Mouse (Mus musculus): ENCODE results near the gene Actr3. TPM values are rescaled to one million over a fixed set of nuclear protein-coding genes. Genes with fewer than 3 reads are reported as not detected.
A peak's percentile ranks its signal among the peaks of the same experiment; 100 is the strongest.
"Not testable (repeated sequence)": the region's sequence is repeated elsewhere in the genome, so short reads cannot be mapped to it uniquely, and the experiment has no call there.

Actr3 gene
- polyA plus RNA-seq, 1 experiment from 2014 or later, result 271 TPM

DNA sequence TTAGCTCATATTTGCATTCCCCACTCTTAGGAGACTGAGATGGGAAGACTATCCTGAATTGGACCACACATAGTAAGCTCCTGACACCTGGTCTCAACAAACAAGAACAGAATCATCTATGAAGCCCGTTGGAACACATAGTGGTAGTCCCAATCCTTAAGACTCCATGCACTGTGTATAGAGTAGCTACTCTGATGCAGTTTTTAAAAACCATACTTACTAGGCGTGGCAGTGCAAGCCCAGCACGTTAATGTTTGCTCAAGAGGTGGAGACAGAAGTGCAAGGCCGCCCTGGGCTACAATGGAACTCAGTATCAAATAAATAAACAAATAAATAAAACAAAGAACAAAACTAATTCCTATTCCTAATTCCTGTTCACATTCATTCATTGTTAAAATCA lies 5.5 kb downstream of the Actr3 start:
- no peaks in the 10 kb centered on the region for H3K36me3 ChIP-seq (ENCODE audit: control insufficient read depth, insufficient read depth, low read length)
- no peak overlapping the region for H3K27ac ChIP-seq (ENCODE audit: low read depth, low read length)
- H3K4me3 ChIP-seq (ENCODE audit: low read depth, low read length), result no peak overlapping the region
- H3K27me3 ChIP-seq (ENCODE audit: control insufficient read depth, insufficient read depth, low read length), result no peaks in the 10 kb centered on the region
- H3K9ac ChIP-seq (ENCODE audit: low read length), result no peak overlapping the region
- DNase-seq (ENCODE audit: low spot score, missing footprints) (no peak), ATAC-seq (ENCODE audit: low FRiP score) (no peak)
- H3K9me3 ChIP-seq (ENCODE audit: control insufficient read depth, low read length), result no peaks in the 10 kb centered on the region
- no peak overlapping the region for H3K4me2 ChIP-seq
- peaks cover 13% of the 10 kb centered on the region for H3K4me1 ChIP-seq (ENCODE audit: control insufficient read depth, insufficient read depth, low read length)
- 94% methylated on average over 4 of the region's 4 CpGs for WGBS

DNA sequence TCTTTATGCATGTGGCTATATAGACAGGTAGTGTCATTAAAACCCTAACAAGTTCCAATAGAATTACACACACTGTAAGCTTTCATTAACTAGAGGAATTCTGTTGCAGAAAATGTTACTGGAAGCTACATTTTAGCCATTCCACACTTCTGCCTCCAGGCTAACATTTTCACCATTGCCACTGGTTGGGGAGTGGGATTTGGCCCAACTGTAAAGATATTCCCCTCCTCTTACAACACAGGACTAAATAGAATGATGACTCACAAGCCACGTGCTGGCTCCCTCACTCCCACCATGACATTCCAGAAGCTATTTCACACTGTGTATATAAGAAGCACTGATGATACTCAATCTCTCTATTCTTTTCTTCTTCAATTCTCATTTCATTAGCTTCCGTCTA lies 7.2 kb downstream of the Actr3 start:
- 70% methylated on average over 2 of the region's 2 CpGs for WGBS

DNA sequence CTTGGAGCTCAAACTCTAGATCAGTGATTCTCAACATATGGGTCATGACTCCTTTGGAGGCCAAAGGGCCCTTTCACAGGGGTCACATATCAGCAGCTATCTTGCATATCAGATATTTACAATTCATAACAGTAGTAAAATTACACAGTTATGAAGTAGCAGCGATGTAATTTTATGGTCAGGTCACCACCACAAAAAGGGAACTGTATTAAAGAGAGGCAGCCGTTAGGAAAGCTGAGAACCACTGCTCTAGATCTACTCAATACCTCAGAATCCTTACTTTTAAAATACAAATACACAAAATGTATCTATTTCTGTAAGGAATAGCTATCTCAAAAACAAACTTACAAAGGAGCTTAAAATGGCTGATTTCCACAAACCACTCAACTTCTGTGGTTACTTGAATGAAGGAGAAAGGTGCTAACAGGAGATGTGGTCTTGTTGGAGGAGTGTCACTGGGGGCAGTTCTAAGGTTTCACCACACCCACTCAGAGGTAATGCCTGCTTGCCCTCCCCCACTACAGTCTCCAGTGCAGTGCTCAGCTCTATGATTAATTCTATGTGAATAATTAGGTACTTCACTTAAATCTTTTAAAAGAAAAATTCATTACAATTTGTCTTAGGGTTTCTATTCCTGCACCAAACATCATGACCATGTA lies 9.0 kb downstream of the Actr3 start:
- DNase-seq (ENCODE audit: low spot score, missing footprints) (peak; percentile 79), ATAC-seq (ENCODE audit: low FRiP score) (no peak)
- Histone ChIP-seq H3K4me2 (no peak overlapping the region), H3K9ac (ENCODE audit: low read length) (no peak overlapping the region), H3K9me3 (ENCODE audit: control insufficient read depth, low read length) (no peaks in the 10 kb centered on the region), H3K4me1 (ENCODE audit: control insufficient read depth, insufficient read depth, low read length) (no peaks in the 10 kb centered on the region), H3K27ac (ENCODE audit: low read depth, low read length) (no peak overlapping the region), H3K27me3 (ENCODE audit: control insufficient read depth, insufficient read depth, low read length) (no peaks in the 10 kb centered on the region), H3K36me3 (ENCODE audit: control insufficient read depth, insufficient read depth, low read length) (no peaks in the 10 kb centered on the region), H3K4me3 (ENCODE audit: low read depth, low read length) (no peak overlapping the region)
- WGBS, result 95% methylated on average over 2 of the region's 2 CpGs

More for the DNA sequence above, 7.2 kb downstream of the Actr3 start:
- DNase-seq (ENCODE audit: low spot score, missing footprints) (peak; percentile 6), ATAC-seq (ENCODE audit: low FRiP score) (no peak)
- Histone ChIP-seq H3K9me3 (ENCODE audit: control insufficient read depth, low read length) (no peaks in the 10 kb centered on the region), H3K4me2 (no peak overlapping the region), H3K4me3 (ENCODE audit: low read depth, low read length) (no peak overlapping the region), H3K27ac (ENCODE audit: low read depth, low read length) (no peak overlapping the region), H3K27me3 (ENCODE audit: control insufficient read depth, insufficient read depth, low read length) (no peaks in the 10 kb centered on the region), H3K36me3 (ENCODE audit: control insufficient read depth, insufficient read depth, low read length) (no peaks in the 10 kb centered on the region), H3K9ac (ENCODE audit: low read length) (no peak overlapping the region), H3K4me1 (ENCODE audit: control insufficient read depth, insufficient read depth, low read length) (peaks cover 7% of the 10 kb centered on the region)

DNA sequence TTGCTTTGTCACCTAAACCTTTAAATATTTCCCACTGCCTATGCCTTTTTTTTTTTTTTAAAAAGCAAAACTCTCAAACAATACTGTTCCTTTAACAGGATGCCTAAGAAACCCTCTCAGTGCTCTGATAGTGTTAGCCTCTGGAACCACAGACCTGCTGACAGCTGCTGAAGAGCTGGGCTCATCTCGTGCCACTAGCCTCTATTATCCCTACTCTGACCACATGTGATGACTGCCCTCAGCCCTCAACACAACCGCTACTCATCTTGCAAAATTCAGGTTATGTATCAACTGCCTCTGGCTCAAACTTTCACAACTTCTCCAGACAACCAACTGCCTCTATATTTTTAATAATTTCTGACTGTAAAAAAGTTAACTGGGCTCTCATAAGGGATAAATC lies 15.6 kb downstream of the Actr3 start:
- H3K4me2 ChIP-seq, result no peak overlapping the region
- no peaks in the 10 kb centered on the region for H3K9me3 ChIP-seq (ENCODE audit: control insufficient read depth, low read length)
- H3K4me1 ChIP-seq (ENCODE audit: control insufficient read depth, insufficient read depth, low read length), result no peaks in the 10 kb centered on the region
- no peak overlapping the region for H3K9ac ChIP-seq (ENCODE audit: low read length)
- peak; percentile 26 for DNase-seq (ENCODE audit: low spot score, missing footprints)
- no peak overlapping the region for H3K4me3 ChIP-seq (ENCODE audit: low read depth, low read length)
- no peak overlapping the region for H3K27ac ChIP-seq (ENCODE audit: low read depth, low read length)
- WGBS, result 74% methylated on average over 2 of the region's 2 CpGs
- H3K36me3 ChIP-seq (ENCODE audit: control insufficient read depth, insufficient read depth, low read length), result no peaks in the 10 kb centered on the region
- no peak for ATAC-seq (ENCODE audit: low FRiP score)
- no peaks in the 10 kb centered on the region for H3K27me3 ChIP-seq (ENCODE audit: control insufficient read depth, insufficient read depth, low read length)

DNA sequence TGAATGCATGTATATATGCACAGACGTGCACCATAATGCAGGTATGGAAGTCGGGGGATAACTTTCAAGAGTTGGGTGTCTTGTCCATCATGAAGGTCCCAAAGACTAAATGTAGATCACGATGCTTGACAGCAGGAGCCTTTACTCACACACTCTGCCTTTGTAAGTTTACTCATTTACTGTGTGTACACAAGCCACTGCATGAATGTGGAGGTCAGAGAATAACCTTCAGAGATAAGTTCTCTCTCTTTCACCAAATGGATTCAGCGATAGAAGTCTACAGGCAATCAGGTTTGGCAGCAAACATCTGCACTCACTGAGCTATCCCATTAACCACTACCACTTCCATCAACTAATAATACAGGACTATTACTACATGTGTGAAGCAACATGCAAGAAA lies 16.8 kb downstream of the Actr3 start:
- Histone ChIP-seq H3K27ac (ENCODE audit: low read depth, low read length) (no peak overlapping the region), H3K9ac (ENCODE audit: low read length) (no peak overlapping the region), H3K27me3 (ENCODE audit: control insufficient read depth, insufficient read depth, low read length) (no peaks in the 10 kb centered on the region), H3K4me1 (ENCODE audit: control insufficient read depth, insufficient read depth, low read length) (no peaks in the 10 kb centered on the region), H3K4me3 (ENCODE audit: low read depth, low read length) (no peak overlapping the region), H3K4me2 (no peak overlapping the region), H3K36me3 (ENCODE audit: control insufficient read depth, insufficient read depth, low read length) (no peaks in the 10 kb centered on the region), H3K9me3 (ENCODE audit: control insufficient read depth, low read length) (no peaks in the 10 kb centered on the region)
- ATAC-seq (ENCODE audit: low FRiP score), result no peak
- no peak for DNase-seq (ENCODE audit: low spot score, missing footprints)
- 91% methylated on average over 4 of the region's 4 CpGs for WGBS

DNA sequence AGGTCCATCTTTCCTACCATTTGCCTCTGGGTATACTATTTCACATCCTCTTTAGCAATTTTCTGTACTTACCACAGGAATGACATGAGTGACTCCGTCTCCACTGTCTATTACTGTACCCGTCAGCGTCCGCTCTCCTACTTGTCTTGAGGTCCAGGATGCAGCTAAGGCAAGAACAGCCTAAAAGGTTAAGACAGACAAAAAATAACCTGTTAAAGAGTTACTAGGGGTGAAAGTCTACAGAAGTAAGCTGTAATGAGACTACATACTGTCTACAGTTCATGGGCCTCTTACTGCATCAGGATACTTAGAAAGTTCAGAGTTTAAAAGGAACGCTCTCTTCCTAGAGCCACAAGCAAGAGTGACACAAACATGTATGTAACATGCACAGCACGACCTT lies 28.3 kb downstream of the Actr3 start:
- no peaks in the 10 kb centered on the region for H3K4me1 ChIP-seq (ENCODE audit: control insufficient read depth, insufficient read depth, low read length)
- H3K4me3 ChIP-seq (ENCODE audit: low read depth, low read length), result no peak overlapping the region
- peak; percentile 41 for DNase-seq (ENCODE audit: low spot score, missing footprints)
- H3K36me3 ChIP-seq (ENCODE audit: control insufficient read depth, insufficient read depth, low read length), result peaks cover 4% of the 10 kb centered on the region; the same call in 1 of the 2 replicates
- no peak for ATAC-seq (ENCODE audit: low FRiP score)
- H3K4me2 ChIP-seq, result no peak overlapping the region
- H3K27me3 ChIP-seq (ENCODE audit: control insufficient read depth, insufficient read depth, low read length), result no peaks in the 10 kb centered on the region
- H3K27ac ChIP-seq (ENCODE audit: low read depth, low read length), result no peak overlapping the region
- no peaks in the 10 kb centered on the region for H3K9me3 ChIP-seq (ENCODE audit: control insufficient read depth, low read length)
- 95% methylated on average over 6 of the region's 6 CpGs for WGBS
- no peak overlapping the region for H3K9ac ChIP-seq (ENCODE audit: low read length)

DNA sequence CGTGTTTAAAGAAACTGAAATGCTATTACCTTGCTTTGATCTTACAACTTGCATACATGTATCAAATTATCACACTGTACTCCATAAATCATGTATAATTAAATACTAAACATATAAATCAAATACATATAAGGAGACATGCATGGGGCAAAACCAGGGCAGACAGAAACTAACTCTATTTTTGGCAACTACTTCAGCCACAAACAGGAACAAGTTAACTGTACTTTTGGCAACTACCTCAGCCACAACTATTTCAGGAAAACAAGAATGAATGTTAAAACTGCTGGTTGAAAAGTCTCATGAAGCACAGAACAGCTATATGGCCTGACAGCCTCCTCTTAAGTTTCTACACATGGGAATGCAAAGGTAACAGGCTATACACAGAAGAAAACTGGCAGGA lies 40.1 kb downstream of the Actr3 start:
- no peak overlapping the region for H3K4me2 ChIP-seq
- peaks cover 6% of the 10 kb centered on the region; the same call in 1 of the 2 replicates for H3K36me3 ChIP-seq (ENCODE audit: control insufficient read depth, insufficient read depth, low read length)
- no peaks in the 10 kb centered on the region for H3K4me1 ChIP-seq (ENCODE audit: control insufficient read depth, insufficient read depth, low read length)
- H3K9me3 ChIP-seq (ENCODE audit: control insufficient read depth, low read length), result no peaks in the 10 kb centered on the region
- no peak overlapping the region for H3K27ac ChIP-seq (ENCODE audit: low read depth, low read length)
- H3K27me3 ChIP-seq (ENCODE audit: control insufficient read depth, insufficient read depth, low read length), result no peaks in the 10 kb centered on the region
- no peak for ATAC-seq (ENCODE audit: low FRiP score)
- 95% methylated on average over 1 of the region's 1 CpGs for WGBS
- DNase-seq (ENCODE audit: low spot score, missing footprints), result no peak
- no peak overlapping the region for H3K9ac ChIP-seq (ENCODE audit: low read length)
- H3K4me3 ChIP-seq (ENCODE audit: low read depth, low read length), result no peak overlapping the region

GRCm38 (mm10) chr1:125393324-125393723 lies 42.2 kb downstream of the Actr3 start:
- H3K4me2 ChIP-seq; H3K4me1 ChIP-seq (ENCODE audit: control insufficient read depth, insufficient read depth, low read length); H3K9ac ChIP-seq (ENCODE audit: low read length); ATAC-seq (ENCODE audit: low FRiP score); H3K27ac ChIP-seq (ENCODE audit: low read depth, low read length); H3K9me3 ChIP-seq (ENCODE audit: control insufficient read depth, low read length); DNase-seq (ENCODE audit: low spot score, missing footprints); H3K27me3 ChIP-seq (ENCODE audit: control insufficient read depth, insufficient read depth, low read length); H3K36me3 ChIP-seq (ENCODE audit: control insufficient read depth, insufficient read depth, low read length); H3K4me3 ChIP-seq (ENCODE audit: low read depth, low read length): not testable (repeated sequence)
- 91% methylated on average over 5 of the region's 5 CpGs for WGBS

- not testable (repeated sequence) for H3K36me3 ChIP-seq (ENCODE audit: control insufficient read depth, insufficient read depth, low read length); H3K9ac ChIP-seq (ENCODE audit: low read length); H3K4me2 ChIP-seq; H3K27ac ChIP-seq (ENCODE audit: low read depth, low read length); H3K27me3 ChIP-seq (ENCODE audit: control insufficient read depth, insufficient read depth, low read length); H3K9me3 ChIP-seq (ENCODE audit: control insufficient read depth, low read length); DNase-seq (ENCODE audit: low spot score, missing footprints); ATAC-seq (ENCODE audit: low FRiP score); H3K4me3 ChIP-seq (ENCODE audit: low read depth, low read length); H3K4me1 ChIP-seq (ENCODE audit: control insufficient read depth, insufficient read depth, low read length)
- WGBS, result 82% methylated on average over 4 of the region's 4 CpGs
Measured at GRCm38 (mm10) chr1:125390065-125390754, 45.3 kb downstream of the Actr3 start.
